ENCODE assay signal across 10 mouse cellular contexts in genomic region chr6:84106082-84106481, GRCm38 (mm10).
A peak's percentile ranks its signal among the peaks of the same experiment; 100 is the strongest.
DNase-seq lines count a peak whose midpoint lies in the region; ATAC-seq and TF ChIP-seq lines count a peak whose summit lies in the region.
"Had no signal": no experiment of that assay in that cellular context is flagged by ENCODE, and none has a peak within 500 bp of the region (broad histone marks: within the 10 kb centered on the region; RNA-seq: fewer than 3 reads in every experiment).

No protein-coding gene starts in this region.

- no peak for DNase-seq in heart, adult 18-20 months
- DNase-seq in thymus, postnatal 14 days: no peak
- DNase-seq in cerebellum, adult 11 months: no peak
- no peak for DNase-seq in urinary bladder, postnatal 14 days (ENCODE audit: low spot score)
- DNase-seq: B cell, adult 2 months had no signal

- H3K4me3 ChIP-seq in heart, embryonic 13.5 days: peak overlapping the region; percentile 55
- H3K4me3 ChIP-seq in E14TG2a.4 (replicated peaks; ENCODE audit: low read length): peak overlapping the region; percentile 75
- peak overlapping the region; percentile 52 for H3K4me3 ChIP-seq in forebrain, embryonic 16.5 days (replicated peaks; ENCODE audit: low read length)
- peak overlapping the region; percentile 33 for H3K4me3 ChIP-seq in limb, embryonic 15.5 days

- H3K36me3 ChIP-seq in heart, embryonic 13.5 days: peaks cover 15% of the 10 kb centered on the region
- H3K36me3 ChIP-seq in E14TG2a.4 (ENCODE audit: insufficient read depth, low read length): no peaks in the 10 kb centered on the region
- H3K36me3 ChIP-seq in forebrain, embryonic 16.5 days (ENCODE audit: control insufficient read depth, insufficient read depth): no peaks in the 10 kb centered on the region
- H3K36me3 ChIP-seq in limb, embryonic 15.5 days: no peaks in the 10 kb centered on the region

- WGBS in heart, embryonic 13.5 days: 25% methylated on average over 12 of the region's 12 CpGs
- 8% methylated on average over 12 of the region's 12 CpGs for WGBS in forebrain, embryonic 16.5 days
- 7% methylated on average over 12 of the region's 12 CpGs for WGBS in limb, embryonic 15.5 days

- peaks cover 51% of the 10 kb centered on the region for H3K27me3 ChIP-seq in heart, embryonic 13.5 days (replicated peaks)
- H3K27me3 ChIP-seq in E14TG2a.4 (ENCODE audit: insufficient read depth, low read length): peaks cover 87% of the 10 kb centered on the region
- peaks cover 5% of the 10 kb centered on the region; the same call in 1 of the 2 replicates for H3K27me3 ChIP-seq in forebrain, embryonic 16.5 days (replicated peaks; ENCODE audit: control insufficient read depth, insufficient read depth, low read length)
- peaks cover 14% of the 10 kb centered on the region for H3K27me3 ChIP-seq in limb, embryonic 15.5 days

- peaks cover 28% of the 10 kb centered on the region for H3K4me1 ChIP-seq in heart, embryonic 13.5 days
- H3K4me1 ChIP-seq in E14TG2a.4 (replicated peaks; ENCODE audit: low read depth, low read length): peaks cover 24% of the 10 kb centered on the region
- peaks cover 13% of the 10 kb centered on the region for H3K4me1 ChIP-seq in forebrain, embryonic 16.5 days (replicated peaks; ENCODE audit: control insufficient read depth, insufficient read depth, low read length)
- H3K4me1 ChIP-seq in limb, embryonic 15.5 days: peaks cover 44% of the 10 kb centered on the region

- no peak for ATAC-seq in heart, embryonic 13.5 days (ENCODE audit: extremely low read depth, insufficient number of reproducible peaks, low FRiP score, low TSS enrichment)
- peak; percentile 44 for ATAC-seq in forebrain, embryonic 16.5 days
- no peak for ATAC-seq in limb, embryonic 15.5 days (ENCODE audit: insufficient number of reproducible peaks, low FRiP score, low TSS enrichment, low read depth)

- H3K9me3 ChIP-seq in heart, embryonic 13.5 days: no peaks in the 10 kb centered on the region
- no peaks in the 10 kb centered on the region for H3K9me3 ChIP-seq in E14TG2a.4 (ENCODE audit: low read length)
- no peaks in the 10 kb centered on the region for H3K9me3 ChIP-seq in forebrain, embryonic 16.5 days (ENCODE audit: control insufficient read depth, low read length)
- H3K9me3 ChIP-seq in limb, embryonic 15.5 days: no peaks in the 10 kb centered on the region

- H3K9ac ChIP-seq in heart, embryonic 13.5 days: peak overlapping the region; percentile 77
- H3K9ac ChIP-seq in forebrain, embryonic 16.5 days (replicated peaks; ENCODE audit: low read depth, low read length): peak overlapping the region; percentile 63
- H3K9ac ChIP-seq in limb, embryonic 15.5 days: no peak overlapping the region

- H3K4me2 ChIP-seq in heart, embryonic 13.5 days: peak overlapping the region; percentile 81
- H3K4me2 ChIP-seq in forebrain, embryonic 16.5 days (ENCODE audit: low read length): peak overlapping the region; percentile 78
- H3K4me2 ChIP-seq in limb, embryonic 15.5 days: peak overlapping the region; percentile 66

- no peak overlapping the region for H3K27ac ChIP-seq in heart, embryonic 13.5 days (replicated peaks)
- peak overlapping the region; percentile 44; the same call in 1 of the 2 replicates for H3K27ac ChIP-seq in forebrain, embryonic 16.5 days (ENCODE audit: low read length)
- H3K27ac ChIP-seq in limb, embryonic 15.5 days: peak overlapping the region; percentile 84
- H3K27ac ChIP-seq: macrophage had no signal

- TF ChIP-seq CTCF in E14TG2a.4 (conservative IDR thresholded peaks at IDR 0.05; ENCODE audit: low read length): no peak
